Mouse (Mus musculus) lung, adult 2 months (tissue): ENCODE data around the gene Fam135a. TPM values are rescaled to one million over a fixed set of nuclear protein-coding genes. Genes with fewer than 3 reads are reported as not detected.

ENCODE experiments used
- DNase-seq: peaks from one replicate; pipeline ENCODE4 v3.0.0; 2022
- H3K4me1 ChIP-seq: fragments of 200-500 bp; 2 replicates; pipeline ENCODE4 v1.6.1; 2011; ENCODE audit warnings: low read length; ENCODE audit not compliant: control insufficient read depth, insufficient read depth
- H3K4me3 ChIP-seq: fragments of 200-500 bp; replicated peaks from 2 replicates; pipeline ENCODE3; 2011; ENCODE audit warnings: low read depth, mild to moderate bottlenecking, control low read depth, low read length; ENCODE audit errors: extremely low read depth
- CTCF ChIP-seq: fragments of 200-500 bp; IDR thresholded peaks from 2 replicates; pipeline ENCODE4 v1.5.1; 2011; ENCODE audit warnings: mild to moderate bottlenecking, low read length, control low read depth; ENCODE audit not compliant: insufficient read depth
- POLR2A ChIP-seq: fragments of 200-500 bp; IDR thresholded peaks from 2 replicates; pipeline ENCODE4 v1.6.1; 2011; ENCODE audit warnings: low read depth, mild to moderate bottlenecking, control low read depth, low read length, borderline replicate concordance; ENCODE audit errors: extremely low read depth
- WGBS: fragments of 180-500 bp; shearing (Covaris S2); methylation state at CpG from one replicate; pipeline ENCODE4 v1.1.7; 2018; 5-methylcytosine and 5-hydroxymethylcytosine counted together
- polyA plus RNA-seq: library from polyadenylated mRNA; depleted of rRNA; stranded (reverse); fragments of >200 nt; gene quantifications from 2 replicates; pipeline ENCODE4 v1.2.3, GENCODE M21; 2012; rRNA removed

The Fam135a gene
- polyA plus RNA-seq, 1 experiment: 7.9 TPM

DNA sequence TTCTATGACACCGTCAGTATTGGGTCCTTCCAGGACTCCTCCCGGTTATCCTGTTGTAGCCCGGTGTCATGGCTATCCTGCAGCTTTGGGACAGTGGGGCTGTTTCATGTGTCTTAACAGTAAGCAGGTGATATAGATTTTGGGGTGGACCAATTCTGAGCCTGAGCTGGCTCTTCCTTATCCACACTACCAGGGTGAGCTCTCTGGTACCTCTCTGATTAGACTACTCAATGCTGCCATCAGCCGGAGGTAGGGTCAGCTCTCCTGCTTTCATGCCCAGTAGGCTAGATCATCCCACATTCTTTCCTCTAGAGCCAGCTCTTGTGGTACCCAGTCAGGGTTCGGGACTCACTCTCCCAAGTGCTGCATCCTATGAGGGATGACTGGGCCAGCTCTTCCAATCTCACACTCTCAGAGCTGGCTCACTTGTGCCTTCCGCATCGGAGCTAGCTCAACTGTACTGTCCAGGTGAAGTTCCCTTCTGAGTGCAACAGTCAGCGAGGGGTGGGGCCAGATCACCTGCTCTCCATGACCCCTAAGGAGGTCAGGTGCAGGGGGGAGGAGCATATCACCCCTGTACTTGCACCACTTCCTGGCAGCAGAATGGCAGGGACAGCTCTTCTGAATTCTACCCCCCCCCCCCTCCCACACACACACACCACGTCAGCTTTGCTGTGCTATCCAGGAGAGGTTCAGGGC, 132.0 kb downstream of the Fam135a start:
- Histone ChIP-seq H3K4me3 (no peak overlapping the region), H3K4me1 (no peaks in the 10 kb centered on the region)
- WGBS: 81% methylated on average over 9 of the region's 9 CpGs
- TF ChIP-seq CTCF (no peak), POLR2A (no peak)
- no peak for DNase-seq

DNA sequence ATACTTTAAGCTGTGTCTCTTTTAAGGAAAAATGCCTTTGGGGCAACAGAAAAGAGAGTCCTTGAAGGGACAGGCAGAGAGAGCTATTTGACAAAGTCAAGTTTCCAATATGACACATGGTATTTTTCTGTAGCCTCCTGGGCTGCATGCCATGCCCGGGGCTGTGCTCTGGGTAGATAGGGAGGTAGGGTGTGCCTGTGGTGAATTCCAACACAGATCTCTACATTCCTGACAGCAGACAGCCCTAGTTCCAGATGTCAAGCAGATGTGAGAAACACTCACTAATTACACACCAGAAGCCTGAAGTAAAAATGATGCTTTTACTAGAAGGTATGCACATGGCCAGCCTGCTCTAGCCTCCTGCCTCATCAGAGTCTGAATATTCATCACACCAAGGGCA, 133.9 kb downstream of the Fam135a start:
- WGBS: 44% methylated on average over 1 of the region's 1 CpGs
- TF ChIP-seq CTCF (no peak), POLR2A (no peak)
- no peak overlapping the region for H3K4me3 ChIP-seq
- no peaks in the 10 kb centered on the region; the same call in 1 of the 2 replicates for H3K4me1 ChIP-seq
- no peak for DNase-seq

Other genes starting within 250 kb of the Fam135a start
- gene Smap1, start 178.0 kb downstream of the Fam135a start, polyA plus RNA-seq: 28.4 and 45.0 TPM in 2 replicates
- 5.3 and 9.0 TPM in 2 replicates for gene Sdhaf4, start 94.7 kb downstream of the Fam135a start, polyA plus RNA-seq
- gene Col9a1, start 77.3 kb upstream of the Fam135a start, polyA plus RNA-seq: 0.03 and 0.07 TPM in 2 replicates